Mouse (Mus musculus) spleen, adult 12 weeks (tissue): ENCODE results near the gene Ern1.
"Not testable (repeated sequence)": the region's sequence is repeated elsewhere in the genome, so short reads cannot be mapped to it uniquely, and the experiment has no call there.

ENCODE experiments used
- DNase-seq: peaks from one replicate; pipeline ENCODE4 v3.0.0; 2022; ENCODE audit warnings: low spot score

The Ern1 gene

GRCm38 (mm10) chr11:106437039-106437438 is 50.6 kb downstream of the Ern1 start:
- DNase-seq = no peak

GRCm38 (mm10) chr11:106430392-106430791 is 57.3 kb downstream of the Ern1 start:
- no peak for DNase-seq

- no peak for DNase-seq
These were observed 58.0 kb downstream of the Ern1 start for GRCm38 (mm10) chr11:106429689-106430088.

- no peak for DNase-seq
These were observed 59.1 kb downstream of the Ern1 start for GRCm38 (mm10) chr11:106428556-106428955.

GRCm38 (mm10) chr11:106428106-106428505 is 59.5 kb downstream of the Ern1 start:
- no peak for DNase-seq

- no peak for DNase-seq
These were observed 61.2 kb downstream of the Ern1 start for GRCm38 (mm10) chr11:106426447-106426846.

GRCm38 (mm10) chr11:106425201-106425600 is 62.5 kb downstream of the Ern1 start:
- no peak for DNase-seq

GRCm38 (mm10) chr11:106419262-106420102 is 68.2 kb downstream of the Ern1 start:
- DNase-seq = no peak

GRCm38 (mm10) chr11:106418622-106419196 is 68.9 kb downstream of the Ern1 start:
- peak; percentile 74 for DNase-seq

- no peak for DNase-seq
These were observed 69.8 kb downstream of the Ern1 start for GRCm38 (mm10) chr11:106417860-106418259.

- DNase-seq = no peak
These were observed 71.3 kb downstream of the Ern1 start for GRCm38 (mm10) chr11:106416331-106416730.

- DNase-seq = no peak
These were observed 74.9 kb downstream of the Ern1 start for GRCm38 (mm10) chr11:106412641-106413360.

- DNase-seq = no peak
These were observed 76.5 kb downstream of the Ern1 start for GRCm38 (mm10) chr11:106411157-106411556.

GRCm38 (mm10) chr11:106410507-106410906 is 77.1 kb downstream of the Ern1 start:
- no peak for DNase-seq

- no peak for DNase-seq
These were observed 77.6 kb downstream of the Ern1 start for GRCm38 (mm10) chr11:106410011-106410410.

GRCm38 (mm10) chr11:106398481-106398880 is 89.2 kb downstream of the Ern1 start:
- DNase-seq = no peak

- DNase-seq = no peak
These were observed 90.0 kb downstream of the Ern1 start for GRCm38 (mm10) chr11:106397656-106398055.

- DNase-seq = not testable (repeated sequence)
These were observed 93.6 kb downstream of the Ern1 start for GRCm38 (mm10) chr11:106394055-106394454.

GRCm38 (mm10) chr11:106393331-106393616 is 94.4 kb downstream of the Ern1 start:
- DNase-seq = no peak

- peak; percentile 17 for DNase-seq
These were observed 94.9 kb downstream of the Ern1 start for GRCm38 (mm10) chr11:106392597-106393330.

GRCm38 (mm10) chr11:106391546-106392188 is 96.0 kb downstream of the Ern1 start:
- peak; percentile 58 for DNase-seq

- no peak for DNase-seq
These were observed 96.9 kb downstream of the Ern1 start for GRCm38 (mm10) chr11:106390757-106391156.
